Mouse (Mus musculus) limb, embryonic 12.5 days (tissue): ENCODE results near the gene Eif3d. TPM values are rescaled to one million over a fixed set of nuclear protein-coding genes. Genes with fewer than 3 reads are reported as not detected.

Experiments
- ATAC-seq: fragments of 200-750 bp; cut with Nextera tagmentation; 2 replicates; pipeline ENCODE4 v1.8.0; 2017; ENCODE audit warnings: low read depth, moderate TSS enrichment; ENCODE audit not compliant: insufficient number of reproducible peaks, insufficient read depth, low FRiP score, low TSS enrichment
- H3K27ac ChIP-seq: fragments of 300-500 bp; sonication (generic); 2 replicates; pipeline ENCODE4 v1.5.1; 2016; ENCODE audit warnings: mild to moderate bottlenecking, moderate library complexity
- H3K27me3 ChIP-seq: fragments of 300-500 bp; sonication (generic); 2 replicates; pipeline ENCODE4 v1.6.1; 2016; ENCODE audit warnings: mild to moderate bottlenecking, moderate library complexity
- H3K36me3 ChIP-seq: fragments of 300-500 bp; sonication (generic); 2 replicates; pipeline ENCODE4 v1.6.1; 2016; ENCODE audit warnings: mild to moderate bottlenecking, moderate library complexity
- H3K4me1 ChIP-seq: fragments of 300-500 bp; sonication (generic); replicated peaks from 2 replicates; pipeline ENCODE4 v1.6.1; 2016
- H3K4me2 ChIP-seq: fragments of 300-500 bp; sonication (generic); 2 replicates; pipeline ENCODE4 v1.6.1; 2016; ENCODE audit warnings: mild to moderate bottlenecking, moderate library complexity
- H3K4me3 ChIP-seq: fragments of 300-500 bp; sonication (generic); replicated peaks from 2 replicates; pipeline ENCODE4 v1.5.1; 2016; ENCODE audit warnings: mild to moderate bottlenecking
- H3K9ac ChIP-seq: fragments of 300-500 bp; sonication (generic); replicated peaks from 2 replicates; pipeline ENCODE4 v1.6.1; 2016; ENCODE audit warnings: mild to moderate bottlenecking, moderate library complexity
- H3K9me3 ChIP-seq: fragments of 300-500 bp; sonication (generic); 2 replicates; pipeline ENCODE4 v1.6.1; 2016; ENCODE audit warnings: mild to moderate bottlenecking, moderate library complexity
- WGBS: fragments of 180-500 bp; shearing (Covaris S2); methylation state at CpG from one replicate; pipeline ENCODE4 v1.1.7; 2016; 5-methylcytosine and 5-hydroxymethylcytosine counted together
- polyA plus RNA-seq: library from polyadenylated mRNA; unstranded; fragments of >200 nt; fragmentation: Nextera tagmentation; extraction: Ambion mirVana; gene quantifications from 2 replicates; pipeline ENCODE4 v1.2.1, GENCODE M21; 2016

Gene Eif3d
- polyA plus RNA-seq, 1 experiment from 2014 or later: 224 TPM

GRCm38 (mm10) chr15:77949061-77949460 is 21.6 kb downstream of the Eif3d start:
- Histone ChIP-seq H3K4me3 (no peak overlapping the region), H3K36me3 (peaks cover 39% of the 10 kb centered on the region), H3K4me2 (no peak overlapping the region), H3K4me1 (no peaks in the 10 kb centered on the region), H3K9me3 (no peaks in the 10 kb centered on the region), H3K9ac (no peak overlapping the region), H3K27ac (no peak overlapping the region), H3K27me3 (no peaks in the 10 kb centered on the region)
- no peak for ATAC-seq
- 86% methylated on average over 7 of the region's 7 CpGs for WGBS

- WGBS: 89% methylated on average over 4 of the region's 4 CpGs
- H3K4me3 ChIP-seq: no peak overlapping the region
- no peak overlapping the region for H3K4me2 ChIP-seq
- no peaks in the 10 kb centered on the region for H3K9me3 ChIP-seq
- no peak overlapping the region for H3K9ac ChIP-seq
- H3K4me1 ChIP-seq: no peaks in the 10 kb centered on the region
- peaks cover 35% of the 10 kb centered on the region for H3K36me3 ChIP-seq
- H3K27ac ChIP-seq: no peak overlapping the region
- no peaks in the 10 kb centered on the region for H3K27me3 ChIP-seq
- no peak for ATAC-seq
Measured at GRCm38 (mm10) chr15:77945711-77946110, 24.9 kb downstream of the Eif3d start.

DNA sequence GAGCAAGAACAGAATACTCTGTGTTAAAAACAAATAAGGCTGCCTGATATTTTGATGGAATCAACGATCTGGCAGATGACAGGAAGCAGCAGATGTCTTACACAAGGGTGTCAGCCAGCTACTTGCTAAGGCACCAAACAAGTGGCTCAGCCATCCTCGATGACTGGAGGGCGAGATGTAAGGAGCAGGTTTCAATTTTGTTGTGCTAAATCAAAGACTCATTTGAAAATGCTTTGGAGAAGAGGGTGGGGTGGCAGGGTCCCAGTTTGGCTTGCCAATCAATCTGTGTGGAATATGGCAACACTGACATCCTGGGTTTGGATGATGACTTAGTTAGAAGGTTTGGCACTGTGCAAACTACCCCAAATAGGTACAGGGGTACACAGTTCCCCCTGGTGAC is 29.1 kb downstream of the Eif3d start:
- Histone ChIP-seq H3K27me3 (no peaks in the 10 kb centered on the region), H3K9ac (no peak overlapping the region), H3K4me2 (no peak overlapping the region), H3K4me3 (no peak overlapping the region), H3K4me1 (0 out of 2 replicates have a peak, but pooled peaks cover 3% of the 10 kb centered on the region), H3K27ac (no peak overlapping the region), H3K9me3 (no peaks in the 10 kb centered on the region), H3K36me3 (peaks cover 24% of the 10 kb centered on the region)
- 78% methylated on average over 3 of the region's 3 CpGs for WGBS
- no peak for ATAC-seq

GRCm38 (mm10) chr15:77938516-77938915 is 32.1 kb downstream of the Eif3d start:
- Histone ChIP-seq H3K36me3 (peaks cover 14% of the 10 kb centered on the region; the same call in 1 of the 2 replicates), H3K4me3 (no peak overlapping the region), H3K9ac (no peak overlapping the region), H3K9me3 (no peaks in the 10 kb centered on the region), H3K27me3 (peaks cover 5% of the 10 kb centered on the region; the same call in 1 of the 2 replicates), H3K4me1 (0 out of 2 replicates have a peak, but pooled peaks cover 6% of the 10 kb centered on the region), H3K27ac (no peak overlapping the region), H3K4me2 (no peak overlapping the region)
- ATAC-seq: no peak
- WGBS: 76% methylated on average over 5 of the region's 5 CpGs

- 83% methylated on average over 14 of the region's 14 CpGs for WGBS
- Histone ChIP-seq H3K9ac (no peak overlapping the region), H3K27ac (no peak overlapping the region)
Measured at GRCm38 (mm10) chr15:77935673-77936375, 34.8 kb downstream of the Eif3d start.

GRCm38 (mm10) chr15:77934968-77935367 is 35.6 kb downstream of the Eif3d start:
- ATAC-seq: no peak
- 68% methylated on average over 5 of the region's 5 CpGs for WGBS
- Histone ChIP-seq H3K27me3 (peaks cover 5% of the 10 kb centered on the region; the same call in 1 of the 2 replicates), H3K36me3 (no peaks in the 10 kb centered on the region), H3K4me3 (no peak overlapping the region), H3K9me3 (no peaks in the 10 kb centered on the region), H3K4me1 (0 out of 2 replicates have a peak, but pooled peaks cover 6% of the 10 kb centered on the region), H3K27ac (no peak overlapping the region), H3K4me2 (no peak overlapping the region), H3K9ac (no peak overlapping the region)

More at GRCm38 (mm10) chr15:77935673-77936375, 34.8 kb downstream of the Eif3d start:
- Histone ChIP-seq H3K36me3 (no peaks in the 10 kb centered on the region), H3K4me3 (no peak overlapping the region), H3K9me3 (no peaks in the 10 kb centered on the region), H3K4me1 (0 out of 2 replicates have a peak, but pooled peaks cover 6% of the 10 kb centered on the region), H3K4me2 (no peak overlapping the region), H3K27me3 (peaks cover 5% of the 10 kb centered on the region; the same call in 1 of the 2 replicates)
- no peak for ATAC-seq

DNA sequence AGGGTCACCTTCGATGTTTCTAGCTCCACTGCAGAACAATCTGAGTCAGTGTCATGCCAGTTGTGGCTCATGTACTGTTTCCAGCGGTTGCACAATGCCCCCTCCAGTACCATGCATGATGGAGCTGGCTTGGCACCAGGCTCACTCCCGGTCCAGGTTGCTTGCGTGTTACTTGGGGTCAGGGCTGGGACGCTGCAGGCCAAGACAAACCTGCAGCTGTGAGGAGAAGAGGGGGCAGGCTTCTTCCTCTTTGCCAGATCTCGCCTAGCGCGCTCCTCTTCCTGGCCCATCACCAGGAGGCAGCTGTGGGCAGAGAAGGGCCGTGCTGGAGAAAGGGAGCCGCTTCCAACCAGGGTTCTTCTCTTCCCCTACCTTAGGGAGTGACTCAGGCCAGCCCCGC is 36.3 kb downstream of the Eif3d start:
- WGBS: 75% methylated on average over 11 of the region's 11 CpGs
- H3K36me3 ChIP-seq: no peaks in the 10 kb centered on the region
- no peak overlapping the region for H3K4me3 ChIP-seq
- H3K27ac ChIP-seq: no peak overlapping the region
- H3K9me3 ChIP-seq: no peaks in the 10 kb centered on the region
- H3K4me2 ChIP-seq: no peak overlapping the region
- H3K27me3 ChIP-seq: peaks cover 5% of the 10 kb centered on the region; the same call in 1 of the 2 replicates
- ATAC-seq: no peak
- peaks cover 12% of the 10 kb centered on the region for H3K4me1 ChIP-seq
- H3K9ac ChIP-seq: no peak overlapping the region

GRCm38 (mm10) chr15:77933770-77934169 is 36.8 kb downstream of the Eif3d start:
- WGBS: under 1% methylated on average over 14 of the region's 14 CpGs
- Histone ChIP-seq H3K36me3 (no peaks in the 10 kb centered on the region), H3K9ac (no peak overlapping the region; the same call in 1 of the 2 replicates), H3K27ac (no peak overlapping the region), H3K27me3 (peaks cover 5% of the 10 kb centered on the region; the same call in 1 of the 2 replicates), H3K4me1 (peaks cover 13% of the 10 kb centered on the region), H3K4me2 (peak overlapping the region; percentile 38), H3K9me3 (no peaks in the 10 kb centered on the region), H3K4me3 (no peak overlapping the region)
- ATAC-seq: 0 out of 2 replicates have a peak, but pooled peaks have one; percentile 27

GRCm38 (mm10) chr15:77933222-77933621 is 37.4 kb downstream of the Eif3d start:
- peaks cover 5% of the 10 kb centered on the region; the same call in 1 of the 2 replicates for H3K27me3 ChIP-seq
- no peaks in the 10 kb centered on the region for H3K9me3 ChIP-seq
- peaks cover 13% of the 10 kb centered on the region for H3K4me1 ChIP-seq
- peak overlapping the region; percentile 38; the same call in 1 of the 2 replicates for H3K4me2 ChIP-seq
- no peaks in the 10 kb centered on the region for H3K36me3 ChIP-seq
- 78% methylated on average over 3 of the region's 3 CpGs for WGBS
- H3K4me3 ChIP-seq: no peak overlapping the region
- ATAC-seq: no peak
- no peak overlapping the region; the same call in 1 of the 2 replicates for H3K9ac ChIP-seq
- H3K27ac ChIP-seq: no peak overlapping the region

DNA sequence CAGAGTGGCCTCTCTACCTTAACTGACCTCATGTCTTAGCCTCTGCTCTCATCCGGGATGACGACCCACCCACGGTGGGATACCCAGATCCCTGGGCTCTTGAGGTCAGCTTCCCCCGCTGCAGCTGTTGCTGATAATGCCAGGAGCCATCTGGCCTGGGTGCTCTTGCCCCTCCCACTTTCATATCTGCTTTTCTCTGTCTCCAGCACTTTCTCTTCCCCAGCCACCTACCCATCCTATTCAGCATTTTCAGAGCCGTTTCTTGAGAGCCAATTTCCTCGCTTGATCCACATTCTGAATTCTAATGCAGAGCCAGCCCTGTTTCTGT is 39.0 kb downstream of the Eif3d start:
- Histone ChIP-seq H3K9me3 (no peaks in the 10 kb centered on the region), H3K4me3 (no peak overlapping the region), H3K27ac (no peak overlapping the region), H3K4me1 (peaks cover 21% of the 10 kb centered on the region), H3K4me2 (no peak overlapping the region), H3K36me3 (peaks cover 12% of the 10 kb centered on the region), H3K27me3 (peaks cover 5% of the 10 kb centered on the region; the same call in 1 of the 2 replicates), H3K9ac (no peak overlapping the region)
- WGBS: 55% methylated on average over 6 of the region's 6 CpGs
- no peak for ATAC-seq

DNA sequence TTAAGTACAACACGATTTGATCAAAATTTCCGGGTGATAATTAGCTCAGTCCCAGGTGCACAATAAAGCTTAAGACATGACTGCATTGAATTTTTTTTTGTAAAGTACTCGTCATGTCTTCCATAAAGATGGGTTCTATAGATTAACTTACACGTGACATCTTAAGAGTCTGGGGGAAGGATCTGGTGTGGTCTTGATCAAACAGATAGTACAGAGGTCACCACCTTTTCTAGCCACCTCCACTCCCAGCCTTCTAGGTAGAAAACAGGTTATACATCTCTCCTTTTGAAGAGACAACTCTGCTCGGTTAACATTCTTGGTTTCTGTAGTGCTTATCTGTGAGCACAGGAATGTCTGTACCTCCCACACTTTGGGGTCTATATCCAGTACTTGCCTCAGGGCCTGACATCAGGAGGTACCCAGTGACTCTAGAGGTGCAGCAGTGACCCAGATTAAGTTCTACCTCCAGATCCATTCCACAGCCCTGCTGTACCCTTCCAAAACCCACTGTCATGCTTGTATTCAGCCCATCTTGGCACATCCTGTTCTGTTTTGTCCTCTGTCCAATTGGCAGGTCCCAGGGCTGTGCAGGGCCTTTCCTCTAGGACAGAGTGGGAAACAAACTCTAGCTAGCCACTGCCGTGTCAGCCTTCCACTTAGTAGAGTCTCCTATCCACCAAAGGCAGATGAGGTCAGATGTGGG is 39.5 kb downstream of the Eif3d start:
- H3K4me1 ChIP-seq: peaks cover 21% of the 10 kb centered on the region
- no peak for ATAC-seq
- H3K4me3 ChIP-seq: no peak overlapping the region
- no peak overlapping the region for H3K4me2 ChIP-seq
- peaks cover 17% of the 10 kb centered on the region for H3K36me3 ChIP-seq
- no peak overlapping the region for H3K27ac ChIP-seq
- H3K9me3 ChIP-seq: no peaks in the 10 kb centered on the region
- peaks cover 5% of the 10 kb centered on the region; the same call in 1 of the 2 replicates for H3K27me3 ChIP-seq
- WGBS: 74% methylated on average over 6 of the region's 6 CpGs
- H3K9ac ChIP-seq: no peak overlapping the region
